Mouse (Mus musculus): ENCODE measurements around the gene Tigd2.
"Not testable (repeated sequence)": the region's sequence is repeated elsewhere in the genome, so short reads cannot be mapped to it uniquely, and the experiment has no call there.

The Tigd2 gene

GRCm38 (mm10) chr6:59208685-59209298, at the start of gene Tigd2:
Tigd2 (plus strand) TSS chr6:59208870.
- peak; percentile 88 for DNase-seq (ENCODE audit: low read depth, low spot score)

- DNase-seq (ENCODE audit: low read depth, low spot score) = no peak
These were observed 46.7 kb upstream of the Tigd2 start for GRCm38 (mm10) chr6:59161801-59162478.

- DNase-seq (ENCODE audit: low read depth, low spot score) = no peak
These were observed 45.8 kb upstream of the Tigd2 start for GRCm38 (mm10) chr6:59162887-59163286.

- no peak for DNase-seq (ENCODE audit: low read depth, low spot score)
These were observed 45.3 kb upstream of the Tigd2 start for GRCm38 (mm10) chr6:59163407-59163806.

GRCm38 (mm10) chr6:59168939-59169338, 39.7 kb upstream of the Tigd2 start:
- peak; percentile 92 for DNase-seq (ENCODE audit: low read depth, low spot score)

GRCm38 (mm10) chr6:59171230-59171629, 37.4 kb upstream of the Tigd2 start:
- no peak for DNase-seq (ENCODE audit: low read depth, low spot score)

- DNase-seq (ENCODE audit: low read depth, low spot score) = no peak
These were observed 34.7 kb upstream of the Tigd2 start for GRCm38 (mm10) chr6:59173940-59174339.

GRCm38 (mm10) chr6:59178051-59178450, 30.6 kb upstream of the Tigd2 start:
- DNase-seq (ENCODE audit: low read depth, low spot score) = no peak

- peak; percentile 77 for DNase-seq (ENCODE audit: low read depth, low spot score)
These were observed 28.2 kb upstream of the Tigd2 start for GRCm38 (mm10) chr6:59180376-59180996.

GRCm38 (mm10) chr6:59185010-59185699, 23.5 kb upstream of the Tigd2 start:
- DNase-seq (ENCODE audit: low read depth, low spot score) = no peak

- no peak for DNase-seq (ENCODE audit: low read depth, low spot score)
These were observed 18.7 kb upstream of the Tigd2 start for GRCm38 (mm10) chr6:59190006-59190405.

GRCm38 (mm10) chr6:59194518-59194917, 14.2 kb upstream of the Tigd2 start:
- DNase-seq (ENCODE audit: low read depth, low spot score) = not testable (repeated sequence)

GRCm38 (mm10) chr6:59195849-59196635, 12.6 kb upstream of the Tigd2 start:
- peak; percentile 46 for DNase-seq (ENCODE audit: low read depth, low spot score)

- DNase-seq (ENCODE audit: low read depth, low spot score) = no peak
These were observed 11.9 kb upstream of the Tigd2 start for GRCm38 (mm10) chr6:59196746-59197145.

GRCm38 (mm10) chr6:59198356-59198755, 10.3 kb upstream of the Tigd2 start:
- DNase-seq (ENCODE audit: low read depth, low spot score) = no peak

GRCm38 (mm10) chr6:59199021-59199420, 9.6 kb upstream of the Tigd2 start:
- peak; percentile 74 for DNase-seq (ENCODE audit: low read depth, low spot score)

GRCm38 (mm10) chr6:59207561-59207960, 1.1 kb upstream of the Tigd2 start:
- peak; percentile 66 for DNase-seq (ENCODE audit: low read depth, low spot score)

GRCm38 (mm10) chr6:59209299-59209707, 633 bp downstream of the Tigd2 start:
- peak; percentile 38 for DNase-seq (ENCODE audit: low read depth, low spot score)

- DNase-seq (ENCODE audit: low read depth, low spot score) = no peak
These were observed 24.5 kb downstream of the Tigd2 start for GRCm38 (mm10) chr6:59233191-59233590.

GRCm38 (mm10) chr6:59233651-59234050, 25.0 kb downstream of the Tigd2 start:
- no peak for DNase-seq (ENCODE audit: low read depth, low spot score)

- peak; percentile 42 for DNase-seq (ENCODE audit: low read depth, low spot score)
These were observed 41.0 kb downstream of the Tigd2 start for GRCm38 (mm10) chr6:59249675-59250074.
